Mouse (Mus musculus) small intestine, adult 2 months (tissue): Measurements from ENCODE around the gene Pcnx3.

ENCODE experiments used
- CTCF ChIP-seq: fragments of 200-500 bp; IDR thresholded peaks from 2 replicates; pipeline ENCODE4 v1.5.1; 2012; ENCODE audit warnings: low read depth, mild to moderate bottlenecking, control low read depth, inconsistent platforms, low read length, moderate library complexity, mixed read lengths; ENCODE audit not compliant: insufficient replicate concordance, insufficient read length; ENCODE audit errors: extremely low read depth
- POLR2A ChIP-seq: fragments of 200-500 bp; IDR thresholded peaks from 2 replicates; pipeline ENCODE4 v1.6.1; 2012; ENCODE audit warnings: low read depth, mild to moderate bottlenecking, control low read depth, inconsistent platforms, low read length, moderate library complexity

GRCm38 (mm10) chr19:5621884-5622283, 66.8 kb downstream of the Pcnx3 start:
- TF ChIP-seq POLR2A (no peak), CTCF (no peak)
